Mouse (Mus musculus) spleen, adult 2 months (tissue): ENCODE measurements around the gene Nfatc4.

Experiments
- CTCF ChIP-seq: fragments of 200-500 bp; IDR thresholded peaks from 2 replicates; pipeline ENCODE4 v1.5.1; 2011; ENCODE audit warnings: mild to moderate bottlenecking, inconsistent platforms; ENCODE audit not compliant: insufficient read depth, insufficient read length, insufficient replicate concordance; ENCODE audit errors: extremely low read depth
- POLR2A ChIP-seq: fragments of 200-500 bp; IDR thresholded peaks from 2 replicates; pipeline ENCODE4 v1.6.1; 2011; ENCODE audit warnings: low read depth, low read length, inconsistent platforms

- no peak for TF ChIP-seq CTCF
- TF ChIP-seq POLR2A: no peak
These were observed 40.5 kb upstream of the Nfatc4 start for GRCm38 (mm10) chr14:55782361-55782960.
